Mouse (Mus musculus) CD4-positive, CD25-positive, alpha-beta regulatory T cell, adult 4 months (primary cell): ENCODE results near the gene Mlxip. TPM values are rescaled to one million over a fixed set of nuclear protein-coding genes. Genes with fewer than 3 reads are reported as not detected.

Source experiments
- ATAC-seq: one replicate; pipeline ENCODE4 v1.8.0; 2017
- polyA plus RNA-seq, 2 experiments: library from polyadenylated mRNA; unstranded; fragments of 100-300 nt; shearing (Covaris generic); gene quantifications; one replicate each; pipeline ENCODE4 v1.2.1; 2017

The Mlxip gene
- polyA plus RNA-seq, 2 experiments from 2014 or later: 18.9 to 19.9 TPM

DNA sequence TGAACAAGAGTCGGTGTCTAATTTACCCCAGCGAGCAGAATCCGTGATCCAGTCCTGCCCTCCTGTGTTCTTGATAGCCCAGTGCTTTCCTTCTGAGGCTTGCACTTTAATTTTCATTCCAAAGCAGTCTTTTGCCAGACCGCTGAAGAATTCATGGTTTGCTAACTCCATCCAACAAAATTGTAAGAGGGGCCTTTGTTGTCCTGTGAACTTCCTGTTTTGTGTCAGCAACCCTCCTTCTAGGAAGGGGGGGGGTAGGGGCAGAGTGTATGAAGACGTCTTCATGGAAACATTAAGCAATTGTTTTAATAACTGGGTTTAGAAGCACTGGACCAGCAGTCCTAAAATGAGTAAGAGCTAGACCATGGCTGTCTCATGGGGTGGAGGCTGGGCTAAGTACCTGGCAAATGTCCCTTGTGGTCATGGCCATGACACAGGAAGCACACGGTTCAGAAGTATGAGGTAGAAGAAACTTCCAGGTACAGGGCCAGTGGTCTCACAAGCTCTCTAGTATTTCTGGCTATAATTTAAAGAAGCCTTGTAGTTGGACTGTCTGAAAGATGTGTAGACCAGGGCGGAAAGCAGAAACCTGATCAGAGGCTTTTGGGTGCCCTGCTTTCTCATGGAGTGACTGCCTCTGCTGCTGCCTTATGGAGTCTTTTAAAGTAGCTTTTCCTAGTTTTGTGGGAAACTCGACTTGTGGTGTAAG lies 41.6 kb downstream of the Mlxip start:
- no peak for ATAC-seq

DNA sequence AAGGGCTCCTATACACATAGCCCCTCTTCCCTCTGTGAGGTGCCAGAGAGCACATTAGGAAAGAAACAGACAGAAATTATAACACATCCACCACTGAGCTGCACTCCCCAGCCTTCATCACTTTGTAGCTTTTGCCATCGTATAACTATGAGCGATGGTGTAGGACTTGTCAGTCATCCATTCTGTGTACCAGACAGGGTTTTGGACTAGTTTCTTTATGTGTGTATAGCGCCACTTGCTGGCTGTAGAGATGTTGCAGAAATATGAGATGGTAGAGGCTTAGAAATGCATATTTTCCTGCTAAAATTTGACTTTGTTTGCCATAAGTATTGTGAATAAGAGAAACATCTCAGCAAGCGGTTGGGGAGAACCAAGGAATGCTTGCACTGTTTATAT lies 42.2 kb downstream of the Mlxip start:
- peak; percentile 65 for ATAC-seq

DNA sequence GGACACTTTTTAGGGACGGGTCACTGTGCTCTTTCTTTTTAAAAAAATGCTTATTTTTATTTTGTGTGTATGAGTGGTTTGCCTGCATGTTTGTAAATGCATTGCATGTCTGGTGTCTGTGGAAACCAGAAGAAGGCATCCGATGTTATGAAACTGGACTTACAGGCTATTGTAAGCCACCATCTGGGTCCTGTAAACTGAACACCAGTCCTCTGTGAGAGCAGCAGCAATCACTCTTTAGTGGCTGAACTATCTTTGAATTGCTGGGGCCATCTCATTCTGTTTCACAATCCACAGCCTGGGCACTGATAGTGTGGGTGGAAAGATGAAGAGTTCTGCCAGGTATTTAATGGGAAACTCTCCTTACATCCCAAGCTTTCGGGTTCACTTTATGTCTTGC lies 43.8 kb downstream of the Mlxip start:
- ATAC-seq: no peak

DNA sequence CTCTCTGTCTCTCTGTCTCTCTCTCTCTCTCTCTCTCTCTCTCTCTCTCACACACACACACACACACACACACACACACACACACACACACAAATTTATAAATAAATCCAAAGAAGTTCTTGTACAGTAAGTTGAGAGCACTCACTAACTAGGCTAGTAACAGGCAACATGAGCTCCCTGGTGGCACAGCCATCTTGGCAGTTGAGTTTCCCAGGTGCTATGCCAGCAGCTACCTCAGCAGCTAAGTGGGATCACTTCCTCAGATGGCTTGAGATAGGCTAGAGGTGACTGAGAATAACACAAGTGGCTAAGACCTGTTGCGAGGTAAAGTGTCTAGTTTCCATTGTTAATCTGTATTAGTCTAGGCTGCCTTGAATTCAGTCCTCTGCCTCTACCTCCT lies 44.7 kb downstream of the Mlxip start:
- no peak for ATAC-seq

DNA sequence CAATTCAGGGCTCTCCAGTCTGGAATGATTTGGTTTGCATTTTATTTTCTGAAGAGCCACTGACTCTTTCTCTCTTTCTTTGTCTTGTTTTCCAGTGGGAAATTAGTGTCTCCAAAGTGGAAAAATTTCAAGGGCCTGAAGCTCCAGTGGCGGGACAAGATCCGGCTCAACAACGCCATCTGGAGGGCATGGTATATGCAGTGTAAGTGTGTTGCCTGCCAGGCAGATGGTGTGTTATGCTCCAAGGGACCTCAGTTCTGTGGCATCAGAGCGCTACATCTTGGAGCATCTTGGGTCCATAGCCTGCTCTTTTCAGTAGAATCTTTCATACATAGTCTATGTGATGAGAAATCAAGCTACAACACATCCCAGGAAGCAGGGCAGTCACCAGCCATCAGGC lies 45.3 kb downstream of the Mlxip start:
- ATAC-seq: no peak

DNA sequence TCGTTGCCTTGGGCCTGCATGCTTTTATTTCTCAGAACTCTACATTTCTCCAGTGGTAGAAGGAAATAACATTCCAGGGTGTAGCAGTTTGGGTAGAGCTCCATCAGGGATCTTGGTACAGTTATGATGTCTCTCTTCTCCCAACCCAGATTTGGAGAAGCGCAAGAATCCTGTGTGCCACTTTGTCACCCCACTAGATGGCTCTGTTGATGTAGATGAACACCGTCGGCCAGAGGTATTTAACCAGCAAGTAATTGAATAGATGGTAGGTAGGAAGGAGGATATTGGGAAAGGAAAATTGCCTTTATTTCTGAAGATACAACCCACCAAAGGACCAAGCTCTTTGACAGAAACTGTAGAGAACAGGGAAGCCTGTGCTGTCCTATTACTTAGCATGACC lies 46.1 kb downstream of the Mlxip start:
- ATAC-seq: no peak

DNA sequence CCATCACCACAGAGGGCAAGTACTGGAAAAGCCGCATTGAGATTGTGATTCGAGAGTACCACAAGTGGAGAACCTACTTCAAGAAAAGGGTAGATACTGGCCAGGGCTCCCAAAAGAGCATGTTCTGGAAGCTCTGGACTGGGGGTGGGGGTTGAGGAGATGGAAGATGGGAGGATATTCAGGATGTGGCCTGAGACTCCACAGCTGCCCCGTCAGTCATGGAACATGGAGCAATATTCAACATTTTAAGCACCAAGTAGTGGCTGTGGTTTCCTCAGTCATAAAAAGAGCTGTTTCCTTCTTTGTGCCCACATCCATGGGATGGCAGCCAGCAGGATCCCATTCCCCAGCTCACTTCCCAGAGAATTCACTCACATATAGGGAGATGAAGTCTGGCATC lies 47.7 kb downstream of the Mlxip start:
- no peak for ATAC-seq

DNA sequence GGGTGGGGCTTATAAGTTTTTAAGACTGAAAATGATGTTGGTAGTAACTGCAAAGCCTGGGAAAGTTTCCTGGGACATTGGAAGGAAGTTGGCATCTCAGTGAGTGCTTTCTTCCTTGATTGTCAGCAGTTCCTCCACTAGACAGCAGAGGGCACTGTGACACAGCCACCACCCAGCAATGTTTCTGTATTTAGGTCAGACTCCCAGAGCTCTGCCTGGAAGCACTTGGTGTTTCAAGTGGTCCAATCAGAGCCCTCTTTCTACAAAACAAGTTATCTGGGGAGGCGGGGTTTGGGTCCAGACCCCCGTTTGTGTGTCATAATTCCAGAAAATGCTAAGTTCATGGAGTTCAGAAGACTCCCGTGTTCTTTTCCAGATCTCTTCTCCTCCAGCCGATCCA lies 49.5 kb downstream of the Mlxip start:
- ATAC-seq: no peak

DNA sequence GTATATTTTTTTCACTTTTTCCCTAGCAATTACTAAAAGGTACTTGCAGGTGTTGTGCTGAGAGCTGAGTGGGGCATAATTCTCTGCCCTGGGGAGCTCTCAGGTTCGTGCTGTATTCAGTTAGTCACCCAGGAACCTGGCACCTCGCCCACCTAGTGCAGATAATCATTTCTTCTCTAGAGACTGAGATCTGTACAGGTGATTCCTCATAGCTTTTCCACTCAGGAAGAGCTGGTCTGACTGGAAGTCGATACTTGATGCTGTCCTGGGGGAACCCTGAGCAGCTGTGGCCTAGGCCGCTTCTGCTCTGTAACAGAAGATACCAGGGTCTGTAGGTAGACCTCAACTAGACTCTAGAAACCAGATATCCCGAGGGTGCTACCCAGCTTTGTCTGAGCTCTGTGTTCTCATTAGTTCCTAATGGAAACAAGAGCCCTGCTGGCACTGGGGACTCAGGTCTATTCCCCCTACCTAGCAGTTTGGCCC lies 50.3 kb downstream of the Mlxip start:
- no peak for ATAC-seq

DNA sequence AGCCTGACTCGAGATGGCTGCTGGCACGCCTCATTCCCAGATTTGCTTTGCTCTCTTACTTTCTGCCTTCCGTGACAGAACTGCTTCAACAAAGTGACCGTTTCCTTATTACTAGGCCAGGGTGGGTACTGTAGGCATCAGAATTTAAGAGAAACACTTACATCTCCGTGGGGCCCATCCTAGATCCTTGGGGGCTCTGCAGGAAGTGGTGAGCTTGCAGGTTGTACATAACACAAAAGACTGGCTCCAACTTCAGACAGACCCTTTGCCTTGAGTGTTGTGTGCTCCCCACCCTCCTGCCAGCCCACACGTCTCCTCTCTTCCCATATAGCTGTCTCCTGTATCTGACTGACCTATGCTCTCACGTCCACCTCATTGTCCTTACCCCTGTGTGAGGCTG lies 57.3 kb downstream of the Mlxip start:
- ATAC-seq: no peak

DNA sequence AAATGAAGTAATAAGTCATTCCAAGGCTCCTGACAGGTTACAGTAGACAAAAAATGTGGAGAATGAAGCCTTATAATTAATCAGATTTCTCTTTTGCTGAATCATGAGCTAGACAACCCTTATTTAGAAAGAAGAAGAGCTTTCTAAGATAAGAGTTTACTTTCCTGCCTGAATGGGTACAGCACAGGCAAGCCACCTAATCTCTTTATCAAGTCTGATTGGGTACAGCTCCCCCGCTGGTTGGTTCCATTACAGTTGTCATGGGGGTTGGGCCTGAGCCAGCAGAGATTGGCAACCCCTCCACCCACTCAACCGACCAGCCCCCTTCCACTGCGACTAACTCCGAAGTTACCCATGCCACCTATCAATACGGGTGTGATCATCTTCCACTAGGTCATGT lies 66.8 kb downstream of the Mlxip start:
- ATAC-seq: no peak

DNA sequence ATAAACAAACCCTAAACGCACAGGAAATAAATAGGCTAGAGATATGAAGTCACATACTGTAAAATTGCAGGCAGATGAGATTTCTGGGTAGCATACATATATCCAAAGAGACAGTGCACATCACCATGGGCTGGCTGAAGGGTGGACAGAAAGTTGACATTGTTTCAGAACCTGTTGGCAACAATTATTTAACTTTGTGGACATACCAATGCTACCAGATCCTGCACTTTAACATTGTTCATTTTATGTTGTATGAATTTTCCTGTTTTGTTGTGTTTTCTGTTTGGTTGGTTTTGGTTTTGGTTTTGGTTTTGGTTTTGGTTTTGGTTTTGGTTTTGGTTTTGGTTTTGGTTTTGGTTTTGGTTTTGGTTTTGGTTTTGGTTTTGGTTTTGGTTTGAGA lies 70.0 kb downstream of the Mlxip start:
- no peak for ATAC-seq

DNA sequence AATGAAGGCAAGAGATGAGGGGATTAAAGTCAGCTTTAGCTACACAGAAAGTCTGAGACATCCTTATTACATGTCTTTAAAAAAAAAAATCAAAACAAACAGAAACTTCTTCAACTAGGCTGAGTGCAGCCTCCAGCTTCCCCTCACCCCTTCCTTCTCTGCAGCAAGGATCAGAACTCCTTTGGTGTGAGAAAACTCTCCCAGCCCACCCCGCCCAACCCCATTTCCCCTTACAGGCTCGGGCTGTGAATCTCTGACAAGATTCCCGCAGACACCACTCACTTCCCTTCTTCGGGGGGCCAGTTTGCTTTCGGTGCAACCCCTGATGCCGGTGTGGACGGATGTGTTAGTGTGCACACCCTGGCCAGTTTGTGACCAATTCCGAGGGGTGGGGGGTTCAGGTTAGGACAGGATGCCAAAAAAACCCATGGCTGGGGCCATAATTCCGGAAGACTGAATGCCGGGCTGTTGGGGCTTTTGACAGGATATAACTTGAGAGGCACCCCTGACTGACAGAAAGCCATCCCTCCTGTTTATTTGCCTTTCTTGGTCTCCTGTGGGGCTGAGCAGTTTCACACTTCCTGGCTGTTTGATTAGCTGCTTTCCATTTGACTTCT lies 76.3 kb downstream of the Mlxip start:
- peak; percentile 92 for ATAC-seq

DNA sequence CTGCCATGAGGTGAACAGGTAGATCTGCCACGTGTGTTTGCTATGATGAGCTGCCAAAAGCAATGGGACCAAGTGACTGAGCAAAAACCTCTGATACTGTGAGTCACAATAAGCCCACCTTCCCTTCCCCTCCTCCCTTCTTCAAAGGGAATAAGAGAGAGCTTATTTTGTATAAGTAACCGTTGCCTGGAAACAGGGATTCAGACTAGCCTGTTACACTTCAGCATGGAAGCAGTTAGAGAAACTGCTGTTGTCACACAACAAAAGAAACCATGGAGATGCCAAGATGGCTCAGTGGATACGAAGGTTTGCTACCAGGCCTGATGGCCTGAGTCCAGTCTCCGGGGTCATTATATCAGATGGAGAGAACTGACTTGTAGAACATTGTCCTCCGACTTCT lies 79.2 kb downstream of the Mlxip start:
- no peak for ATAC-seq

DNA sequence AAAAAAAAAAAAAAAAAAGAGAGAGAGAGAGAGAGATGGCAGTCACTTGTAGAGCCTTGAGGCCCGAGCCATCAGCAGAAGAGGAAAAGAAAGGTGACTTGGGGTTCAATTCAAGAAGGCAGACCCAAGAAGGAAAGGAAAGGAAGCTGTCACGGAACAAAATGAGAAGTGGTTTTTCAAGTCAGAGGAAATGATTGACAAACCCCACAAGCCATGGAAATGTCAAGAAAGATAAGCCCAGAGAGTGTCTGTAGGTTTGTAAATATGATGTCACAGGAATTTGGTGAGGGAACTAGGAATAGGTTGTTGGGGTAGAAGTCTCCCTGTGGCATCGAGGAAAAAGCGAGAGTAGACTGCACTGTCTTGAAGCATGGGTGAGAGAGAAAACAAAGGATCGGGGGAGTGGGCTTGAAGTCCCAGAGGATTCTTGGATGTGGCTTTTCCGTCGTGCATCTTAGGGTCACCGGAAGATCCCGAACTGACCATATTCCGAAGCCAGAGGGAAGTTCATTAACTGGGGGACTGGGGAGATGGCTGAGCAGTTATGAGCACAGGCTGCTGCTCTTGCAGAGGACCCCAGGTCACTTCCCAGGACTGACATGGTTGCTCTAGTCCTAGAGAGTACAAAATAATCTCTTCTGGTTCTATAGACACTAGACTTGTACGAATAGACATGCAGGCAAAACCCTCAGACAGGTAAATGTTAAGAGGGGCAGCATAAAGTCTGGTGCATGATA lies 93.2 kb downstream of the Mlxip start:
- ATAC-seq: no peak

DNA sequence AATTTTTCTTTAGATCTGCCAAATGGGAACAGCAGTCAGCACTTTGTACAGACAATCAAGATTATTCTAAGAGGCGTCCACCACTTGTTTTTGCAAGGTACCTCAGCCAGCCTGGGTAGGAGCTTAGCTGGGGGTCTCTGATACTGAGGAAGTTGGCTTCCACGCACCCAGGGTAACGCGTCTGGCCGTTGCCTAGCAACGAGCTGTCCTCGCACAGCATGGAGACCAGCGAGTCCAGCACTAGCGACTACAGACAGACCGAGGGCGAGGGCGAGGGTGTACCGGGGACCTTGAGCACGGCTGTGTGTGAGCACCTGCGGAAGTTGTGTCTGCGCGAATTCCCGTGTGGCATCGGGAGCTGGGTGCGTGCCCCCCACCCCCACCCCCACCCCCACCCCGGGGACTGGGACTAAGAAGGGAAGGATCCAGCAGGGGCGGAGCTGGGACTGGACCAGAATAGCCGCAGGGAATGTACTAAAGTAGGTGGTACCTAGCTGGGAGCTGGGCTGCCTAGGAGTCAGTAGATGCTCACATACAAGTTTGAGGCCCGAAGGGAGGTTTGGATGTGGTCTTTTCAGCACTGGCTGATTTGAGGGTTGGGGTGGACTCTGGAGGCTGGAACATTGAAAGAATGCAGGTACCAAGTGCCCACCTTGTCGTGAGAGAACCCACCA lies 94.7 kb downstream of the Mlxip start, which contains the start of the genes Lrrc43 and Il31:
TSS of gene Lrrc43 (plus strand) at position 194 of the 674 bp plus-strand sequence.
TSS of gene Il31 (minus strand) at position 378 of the 674 bp plus-strand sequence.
- no peak for ATAC-seq

DNA sequence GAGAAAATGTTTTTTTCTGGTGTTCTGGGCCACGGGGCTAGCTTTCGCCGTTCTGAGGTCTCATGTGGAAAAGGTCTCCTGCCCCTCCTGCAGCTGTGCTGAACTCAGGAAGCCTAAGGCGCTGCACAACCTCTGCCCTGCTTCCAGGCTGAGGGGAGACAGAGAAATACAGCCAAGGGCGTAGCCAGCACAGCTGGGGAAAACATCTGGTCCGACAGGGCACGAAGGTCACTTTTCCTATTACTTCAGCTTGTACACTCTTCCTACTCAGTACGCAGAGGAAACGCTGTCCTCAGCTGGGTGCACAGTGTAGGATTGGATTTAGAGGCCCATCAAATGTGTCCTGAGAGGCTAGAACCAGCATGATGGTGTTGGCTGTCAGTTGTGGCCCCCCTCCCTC lies 95.3 kb downstream of the Mlxip start:
- no peak for ATAC-seq

DNA sequence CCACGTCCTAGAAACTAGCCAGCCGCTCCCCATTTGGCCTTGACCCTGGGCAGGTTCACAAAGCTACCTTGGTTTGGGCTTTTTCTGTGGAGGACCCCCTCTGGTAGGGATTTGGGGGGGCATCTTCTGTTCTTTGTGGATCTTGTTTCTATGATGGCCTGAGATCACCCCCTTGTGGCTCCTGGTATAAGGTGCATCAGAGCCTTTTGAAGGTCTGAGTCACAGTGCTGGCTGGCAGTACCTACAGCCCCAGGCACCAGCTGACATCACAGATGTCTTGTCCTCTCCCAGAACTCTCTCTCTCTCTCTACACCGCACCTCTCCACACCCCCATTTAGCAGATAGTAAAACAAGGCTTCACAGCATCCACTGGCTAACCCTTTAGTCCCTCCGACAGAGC lies 105.1 kb downstream of the Mlxip start:
- ATAC-seq: peak; percentile 30

DNA sequence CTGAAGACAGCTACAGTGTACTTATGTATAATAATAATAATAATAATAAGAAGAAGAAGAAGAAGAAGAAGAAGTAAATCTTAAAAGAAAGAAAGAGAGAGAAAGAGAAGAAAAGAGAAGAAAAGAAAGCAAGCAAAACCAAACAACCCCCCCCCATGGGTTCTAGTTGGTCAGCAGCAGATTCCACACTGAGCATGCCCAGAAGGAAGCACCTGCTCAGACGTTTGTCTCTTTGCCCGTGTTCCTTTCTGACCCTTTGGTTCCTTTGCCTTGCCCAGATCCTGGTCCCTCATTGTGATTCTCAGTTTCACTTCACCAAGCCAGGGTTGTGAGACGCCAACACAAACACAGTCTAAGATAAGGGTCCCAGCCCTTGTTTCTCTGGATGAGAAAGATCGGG lies 107.4 kb downstream of the Mlxip start:
- no peak for ATAC-seq
